ENCODE assay signal across 23 mouse cellular contexts in genomic region chr2:84072881-84073583, GRCm38 (mm10).
DNase-seq lines count a peak whose midpoint lies in the region; ATAC-seq and TF ChIP-seq lines count a peak whose summit lies in the region.
"Had no signal": no experiment of that assay in that cellular context is flagged by ENCODE, and none has a peak within 500 bp of the region (broad histone marks: within the 10 kb centered on the region; RNA-seq: fewer than 3 reads in every experiment).

No protein-coding gene starts in this region.

- peak; percentile 97 for TF ChIP-seq EP300 in lung, postnatal 0 days (IDR thresholded peaks at IDR 0.05)

- H3K27ac ChIP-seq in gastrocnemius, adult 2 months: no peak overlapping the region
- no peak overlapping the region for H3K27ac ChIP-seq in midbrain, embryonic 11.5 days (ENCODE audit: low read depth, low read length)
- no peak overlapping the region for H3K27ac ChIP-seq in midbrain, embryonic 16.5 days (ENCODE audit: low read length)
- peak overlapping the region; percentile 20; the same call in 1 of the 2 replicates for H3K27ac ChIP-seq in lung, postnatal 0 days (ENCODE audit: low read length)
- no peak overlapping the region for H3K27ac ChIP-seq in hindbrain, embryonic 10.5 days
- H3K27ac ChIP-seq: embryonic facial prominence, embryonic 10.5 days; forebrain, embryonic 12.5 days; heart, adult 2 months; hindbrain, postnatal 0 days; limb, embryonic 12.5 days; liver, embryonic 12.5 days; lung, embryonic 15.5 days; midbrain, embryonic 10.5 days; neural tube, embryonic 13.5 days had no signal

- no peaks in the 10 kb centered on the region for H3K9me3 ChIP-seq in midbrain, embryonic 11.5 days (ENCODE audit: control insufficient read depth, low read length)
- H3K9me3 ChIP-seq in midbrain, embryonic 16.5 days (replicated peaks; ENCODE audit: control insufficient read depth, low read length, poor library complexity, severe bottlenecking): no peaks in the 10 kb centered on the region
- H3K9me3 ChIP-seq in lung, postnatal 0 days (ENCODE audit: low read length): no peaks in the 10 kb centered on the region
- H3K9me3 ChIP-seq in hindbrain, embryonic 10.5 days: no peaks in the 10 kb centered on the region
- H3K9me3 ChIP-seq: embryonic facial prominence, embryonic 10.5 days; forebrain, embryonic 12.5 days; limb, embryonic 12.5 days; liver, embryonic 12.5 days; lung, embryonic 15.5 days; midbrain, embryonic 10.5 days; neural tube, embryonic 13.5 days had no signal

- H3K4me2 ChIP-seq in midbrain, embryonic 11.5 days: no peak overlapping the region
- no peak overlapping the region for H3K4me2 ChIP-seq in midbrain, embryonic 16.5 days (ENCODE audit: low read length)
- no peak overlapping the region for H3K4me2 ChIP-seq in lung, postnatal 0 days (replicated peaks; ENCODE audit: low read depth, low read length)
- H3K4me2 ChIP-seq: forebrain, embryonic 12.5 days; limb, embryonic 12.5 days; liver, embryonic 12.5 days; lung, embryonic 15.5 days; neural tube, embryonic 13.5 days had no signal

- no peak overlapping the region for H3K9ac ChIP-seq in midbrain, embryonic 11.5 days (ENCODE audit: low read length)
- H3K9ac ChIP-seq in midbrain, embryonic 16.5 days (ENCODE audit: low read depth, low read length): no peak overlapping the region
- no peak overlapping the region for H3K9ac ChIP-seq in lung, postnatal 0 days (replicated peaks; ENCODE audit: low read depth)
- H3K9ac ChIP-seq: forebrain, embryonic 12.5 days; limb, embryonic 12.5 days; liver, embryonic 12.5 days; lung, embryonic 15.5 days; neural tube, embryonic 13.5 days had no signal

- WGBS in midbrain, embryonic 11.5 days: 78% methylated on average over 8 of the region's 8 CpGs
- WGBS in midbrain, embryonic 16.5 days: 77% methylated on average over 8 of the region's 8 CpGs
- WGBS in lung, postnatal 0 days: 30% methylated on average over 8 of the region's 8 CpGs
- 77% methylated on average over 8 of the region's 8 CpGs for WGBS in hindbrain, embryonic 10.5 days

- no peak overlapping the region for H3K4me3 ChIP-seq in gastrocnemius, adult 2 months
- H3K4me3 ChIP-seq in midbrain, embryonic 11.5 days (ENCODE audit: low read depth, low read length): no peak overlapping the region
- H3K4me3 ChIP-seq in midbrain, embryonic 16.5 days (ENCODE audit: low read depth, low read length): no peak overlapping the region
- no peak overlapping the region for H3K4me3 ChIP-seq in lung, postnatal 0 days (ENCODE audit: low read depth, low read length)
- H3K4me3 ChIP-seq in hindbrain, embryonic 10.5 days: no peak overlapping the region
- H3K4me3 ChIP-seq: embryonic facial prominence, embryonic 10.5 days; forebrain, embryonic 12.5 days; heart, adult 2 months; limb, embryonic 12.5 days; liver, embryonic 12.5 days; lung, embryonic 15.5 days; midbrain, embryonic 10.5 days; neural tube, embryonic 13.5 days had no signal

- H3K36me3 ChIP-seq in midbrain, embryonic 11.5 days (ENCODE audit: control insufficient read depth, insufficient read depth, low read length): no peaks in the 10 kb centered on the region
- no peaks in the 10 kb centered on the region for H3K36me3 ChIP-seq in midbrain, embryonic 16.5 days (ENCODE audit: control insufficient read depth, insufficient read depth, low read length)
- no peaks in the 10 kb centered on the region for H3K36me3 ChIP-seq in lung, postnatal 0 days (ENCODE audit: insufficient read depth, low read length)
- H3K36me3 ChIP-seq in hindbrain, embryonic 10.5 days: no peaks in the 10 kb centered on the region
- H3K36me3 ChIP-seq: embryonic facial prominence, embryonic 10.5 days; forebrain, embryonic 12.5 days; limb, embryonic 12.5 days; liver, embryonic 12.5 days; lung, embryonic 15.5 days; midbrain, embryonic 10.5 days; neural tube, embryonic 13.5 days had no signal

- intact Hi-C loops in gastrocnemius, postnatal 14 days (cut with DNase I; ENCODE audit: low total_unique reads): no loop called here
- intact Hi-C loops in gastrocnemius, adult 2 months (cut with DNase I): no loop called here
- intact Hi-C loops in left cerebral cortex, postnatal 10 days (cut with DNase I): no loop called here

- no peaks in the 10 kb centered on the region for H3K4me1 ChIP-seq in midbrain, embryonic 11.5 days (ENCODE audit: control insufficient read depth, insufficient read depth, low read length)
- H3K4me1 ChIP-seq in midbrain, embryonic 16.5 days (ENCODE audit: control insufficient read depth, insufficient read depth, low read length): no peaks in the 10 kb centered on the region
- no peaks in the 10 kb centered on the region for H3K4me1 ChIP-seq in lung, postnatal 0 days (ENCODE audit: insufficient read depth, low read depth, low read length)
- no peaks in the 10 kb centered on the region for H3K4me1 ChIP-seq in hindbrain, embryonic 10.5 days (replicated peaks)
- H3K4me1 ChIP-seq: embryonic facial prominence, embryonic 10.5 days; forebrain, embryonic 12.5 days; limb, embryonic 12.5 days; lung, embryonic 15.5 days; midbrain, embryonic 10.5 days; neural tube, embryonic 13.5 days had no signal

- peak; percentile 3 for DNase-seq in gastrocnemius, postnatal 14 days
- DNase-seq in gastrocnemius, adult 2 months: no peak
- peak; percentile 60 for DNase-seq in midbrain, embryonic 11.5 days (ENCODE audit: low spot score, missing footprints)
- DNase-seq in lung, postnatal 0 days (ENCODE audit: low spot score): peak; percentile 58
- DNase-seq in layer of hippocampus, postnatal 10 days (ENCODE audit: low spot score in 2 of 2): no peak
- no peak for DNase-seq in left cerebral cortex, postnatal 10 days (ENCODE audit: extremely low spot score in 1 of 2, low spot score in 2 of 2)
- DNase-seq in hindbrain, embryonic 10.5 days (ENCODE audit: low spot score): no peak
- DNase-seq: B cell, adult 2 months; cerebellum, postnatal 10 days; gastrocnemius, postnatal 10 days; heart, adult 2 months; heart, postnatal 36 days; right cerebral cortex, adult 18-20 months had no signal

- no peak for ATAC-seq in midbrain, embryonic 11.5 days (ENCODE audit: low FRiP score)
- ATAC-seq in midbrain, embryonic 16.5 days: no peak
- peak; percentile 83 for ATAC-seq in lung, postnatal 0 days
- ATAC-seq: hindbrain, postnatal 0 days; intestine, postnatal 0 days; liver, embryonic 12.5 days had no signal

- TF ChIP-seq CTCF in gastrocnemius, adult 2 months (IDR thresholded peaks at IDR 0.05): no peak
- TF ChIP-seq CTCF in lung, postnatal 0 days (IDR thresholded peaks at IDR 0.05): no peak

- no peaks in the 10 kb centered on the region for H3K27me3 ChIP-seq in midbrain, embryonic 11.5 days (ENCODE audit: control insufficient read depth, insufficient read depth, low read length)
- no peaks in the 10 kb centered on the region for H3K27me3 ChIP-seq in midbrain, embryonic 16.5 days (ENCODE audit: control insufficient read depth, insufficient read depth, low read depth, low read length)
- H3K27me3 ChIP-seq in lung, postnatal 0 days (replicated peaks; ENCODE audit: insufficient read depth, low read length): no peaks in the 10 kb centered on the region
- no peaks in the 10 kb centered on the region for H3K27me3 ChIP-seq in hindbrain, embryonic 10.5 days (ENCODE audit: insufficient read depth, poor library complexity, severe bottlenecking)
- H3K27me3 ChIP-seq: forebrain, embryonic 12.5 days; limb, embryonic 12.5 days; liver, embryonic 12.5 days; lung, embryonic 15.5 days; neural tube, embryonic 13.5 days had no signal

Comparison
In these comparisons a context has a peak if more than half of its experiments do, and no peak if none do; other contexts are left out.
1. DNase-seq: peak in gastrocnemius, postnatal 14 days (single experiment), midbrain, embryonic 11.5 days (single experiment) and lung, postnatal 0 days (single experiment); none in gastrocnemius, adult 2 months (single experiment), layer of hippocampus, postnatal 10 days (0 of 2), left cerebral cortex, postnatal 10 days (0 of 2) and hindbrain, embryonic 10.5 days (single experiment).